Mouse (Mus musculus) heart, embryonic 11.5 days (tissue): Measurements from ENCODE around the gene Gm11555. TPM values are rescaled to one million over a fixed set of nuclear protein-coding genes. Genes with fewer than 3 reads are reported as not detected.
"Not testable (repeated sequence)": the region's sequence is repeated elsewhere in the genome, so short reads cannot be mapped to it uniquely, and the experiment has no call there.

Experiments used
- ATAC-seq: fragments of 200-750 bp; cut with Nextera tagmentation; replicated peaks from 2 replicates; pipeline ENCODE4 v1.8.0; 2017; ENCODE audit warnings: moderate library complexity; ENCODE audit not compliant: insufficient number of reproducible peaks, low FRiP score, low TSS enrichment
- H3K27ac ChIP-seq: fragments of 300-500 bp; sonication (generic); 2 replicates; pipeline ENCODE4 v1.5.1; 2014; ENCODE audit warnings: mild to moderate bottlenecking, low read depth, low read length
- H3K27me3 ChIP-seq: fragments of 300-500 bp; sonication (generic); 2 replicates; pipeline ENCODE4 v1.6.1; 2014; ENCODE audit warnings: mild to moderate bottlenecking, low read length, mixed read lengths; ENCODE audit not compliant: control insufficient read depth, insufficient read depth
- H3K36me3 ChIP-seq: fragments of 300-500 bp; sonication (generic); 2 replicates; pipeline ENCODE4 v1.6.1; 2014; ENCODE audit warnings: mild to moderate bottlenecking, low read length, moderate library complexity, mixed read lengths; ENCODE audit not compliant: control insufficient read depth, insufficient read depth
- H3K4me1 ChIP-seq: fragments of 300-500 bp; sonication (generic); 2 replicates; pipeline ENCODE4 v1.6.1; 2014; ENCODE audit warnings: low read length; ENCODE audit not compliant: control insufficient read depth, insufficient read depth
- H3K4me2 ChIP-seq: fragments of 300-500 bp; sonication (generic); 2 replicates; pipeline ENCODE4 v1.6.1; 2014; ENCODE audit warnings: mild to moderate bottlenecking, moderate library complexity
- H3K4me3 ChIP-seq: fragments of 300-500 bp; sonication (generic); 2 replicates; pipeline ENCODE4 v1.5.1; 2014; ENCODE audit warnings: low read depth, low read length
- H3K9ac ChIP-seq: fragments of 300-500 bp; sonication (generic); 2 replicates; pipeline ENCODE4 v1.6.1; 2014; ENCODE audit warnings: mild to moderate bottlenecking, low read depth, low read length, moderate library complexity
- H3K9me3 ChIP-seq: fragments of 300-500 bp; sonication (generic); replicated peaks from 2 replicates; pipeline ENCODE4 v1.6.1; 2016; ENCODE audit warnings: low read length; ENCODE audit not compliant: control insufficient read depth
- WGBS: fragments of 180-500 bp; shearing (Covaris S2); extraction: QIAGEN DNeasy Blood & Tissue Kit; methylation state at CpG from one replicate; pipeline ENCODE4 v1.1.7; 2014; ENCODE audit not compliant: insufficient replicate concordance; 5-methylcytosine and 5-hydroxymethylcytosine counted together
- polyA plus RNA-seq: library from polyadenylated mRNA; unstranded; fragments of >200 nt; fragmentation: Nextera tagmentation; extraction: Ambion mirVana; gene quantifications from 2 replicates; pipeline ENCODE4 v1.2.1, GENCODE M21; 2014

Gene Gm11555
- polyA plus RNA-seq, 1 experiment from 2014 or later, result not detected

GRCm38 (mm10) chr11:99620335-99620734 lies 29.7 kb downstream of the Gm11555 start, which contains the start of gene Gm11562:
Gm11562 (minus strand) TSS chr11:99620435.
- Histone ChIP-seq H3K9ac (no peak within 1 kb of the TSS), H3K4me1 (no peaks in the 10 kb centered on the region), H3K27me3 (no peaks in the 10 kb centered on the region), H3K9me3 (no peaks in the 10 kb centered on the region), H3K36me3 (no peaks in the 10 kb centered on the region), H3K4me2 (no peak within 1 kb of the TSS), H3K27ac (no peak within 1 kb of the TSS), H3K4me3 (no peak within 1 kb of the TSS)
- ATAC-seq, result no peak
- 76% methylated on average over 2 of the region's 2 CpGs for WGBS

GRCm38 (mm10) chr11:99614796-99615363 lies 35.2 kb downstream of the Gm11555 start, which contains the start of gene Krtap2-4:
Krtap2-4 (minus strand) TSS chr11:99614846.
- Histone ChIP-seq H3K27ac (no peak within 1 kb of the TSS), H3K9ac (no peak within 1 kb of the TSS), H3K36me3 (no peaks in the 10 kb centered on the region), H3K9me3 (no peaks in the 10 kb centered on the region), H3K4me1 (no peaks in the 10 kb centered on the region), H3K4me3 (no peak within 1 kb of the TSS), H3K27me3 (no peaks in the 10 kb centered on the region), H3K4me2 (no peak within 1 kb of the TSS)
- whole genome bisulfite sequencing, result 65% methylated on average over 3 of the region's 3 CpGs
- ATAC-seq, result no peak

GRCm38 (mm10) chr11:99610089-99610488 lies 39.9 kb downstream of the Gm11555 start, which contains the start of gene Gm11937:
Gm11937 (minus strand) TSS chr11:99610189.
- ATAC-seq, H3K9ac ChIP-seq, H3K36me3 ChIP-seq, H3K27ac ChIP-seq, H3K27me3 ChIP-seq, H3K4me3 ChIP-seq, H3K4me2 ChIP-seq, H3K4me1 ChIP-seq, H3K9me3 ChIP-seq: not testable (repeated sequence)
- 68% methylated on average over 1 of the region's 2 CpGs for WGBS

GRCm38 (mm10) chr11:99609126-99609525 lies 40.9 kb downstream of the Gm11555 start:
- Histone ChIP-seq H3K4me1 (no peaks in the 10 kb centered on the region), H3K4me3 (no peak overlapping the region), H3K27ac (no peak overlapping the region), H3K9ac (no peak overlapping the region), H3K4me2 (no peak overlapping the region), H3K36me3 (no peaks in the 10 kb centered on the region), H3K27me3 (no peaks in the 10 kb centered on the region), H3K9me3 (no peaks in the 10 kb centered on the region)
- no peak for ATAC-seq
- 52% methylated on average over 1 of the region's 1 CpGs for WGBS

GRCm38 (mm10) chr11:99603208-99603607 lies 46.8 kb downstream of the Gm11555 start, which contains the start of gene Gm11938:
Gm11938 (minus strand) TSS chr11:99603308.
- H3K36me3 ChIP-seq, H3K4me1 ChIP-seq, H3K4me2 ChIP-seq, H3K9ac ChIP-seq, ATAC-seq, H3K9me3 ChIP-seq, H3K27ac ChIP-seq, H3K27me3 ChIP-seq, H3K4me3 ChIP-seq: not testable (repeated sequence)
- 70% methylated on average over 1 of the region's 1 CpGs for WGBS

Other genes with a start within 250 kb of the Gm11555 start
- gene Krt12, start 228.0 kb downstream of the Gm11555 start, polyA plus RNA-seq, result not detected in 2 replicates
- gene Krt20, start 212.1 kb downstream of the Gm11555 start, polyA plus RNA-seq, result 3.7 and 5.4 TPM in 2 replicates
- gene Krt23, start 157.1 kb downstream of the Gm11555 start, polyA plus RNA-seq, result 0.43 and 0.51 TPM in 2 replicates
- not detected in 2 replicates for gene Krt39, start 128.9 kb downstream of the Gm11555 start, polyA plus RNA-seq
- gene Krt40, start 107.1 kb downstream of the Gm11555 start, polyA plus RNA-seq, result not detected in 2 replicates
- gene Krtap3-3, start 99.4 kb downstream of the Gm11555 start, polyA plus RNA-seq, result not detected in 2 replicates
- not detected in 2 replicates for gene Krtap3-2, start 93.4 kb downstream of the Gm11555 start, polyA plus RNA-seq
- not detected in 2 replicates for gene Gm11939, start 90.8 kb downstream of the Gm11555 start, polyA plus RNA-seq
- gene Krtap3-1, start 83.6 kb downstream of the Gm11555 start, polyA plus RNA-seq, result not detected in 2 replicates
- gene Krtap1-5, start 69.2 kb downstream of the Gm11555 start, polyA plus RNA-seq, result not detected in 2 replicates
- not detected in 2 replicates for gene Krtap1-4, start 66.6 kb downstream of the Gm11555 start, polyA plus RNA-seq
- gene Krtap1-3, start 58.9 kb downstream of the Gm11555 start, polyA plus RNA-seq, result not detected in 2 replicates
- gene Krtap9-3, start 52.1 kb downstream of the Gm11555 start, polyA plus RNA-seq, result not detected in 2 replicates
- gene Gm11938, start 46.9 kb downstream of the Gm11555 start, polyA plus RNA-seq, result not detected in 2 replicates
- gene Gm11937, start 40.0 kb downstream of the Gm11555 start, polyA plus RNA-seq, result not detected in 2 replicates
- not detected in 2 replicates for gene Krtap2-4, start 35.4 kb downstream of the Gm11555 start, polyA plus RNA-seq
- not detected in 2 replicates for gene Gm11562, start 29.8 kb downstream of the Gm11555 start, polyA plus RNA-seq
- gene Krtap4-1, start 22.0 kb downstream of the Gm11555 start, polyA plus RNA-seq, result not detected in 2 replicates
- not detected in 2 replicates for gene Krtap4-2, start 15.2 kb downstream of the Gm11555 start, polyA plus RNA-seq
- gene Krtap4-7, start 6.1 kb downstream of the Gm11555 start, polyA plus RNA-seq, result not detected in 2 replicates
- gene Gm11563, start 8.7 kb upstream of the Gm11555 start, polyA plus RNA-seq, result not detected in 2 replicates
- not detected in 2 replicates for gene Krtap4-6, start 15.7 kb upstream of the Gm11555 start, polyA plus RNA-seq
- gene Gm14190, start 40.5 kb upstream of the Gm11555 start, polyA plus RNA-seq, result not detected in 2 replicates
- gene Gm14180, start 84.1 kb upstream of the Gm11555 start, polyA plus RNA-seq, result not detected in 2 replicates
- gene Gm11595, start 122.7 kb upstream of the Gm11555 start, polyA plus RNA-seq, result not detected in 2 replicates
- gene Krtap4-8, start 130.5 kb upstream of the Gm11555 start, polyA plus RNA-seq, result not detected in 2 replicates
- gene Krtap4-9, start 135.0 kb upstream of the Gm11555 start, polyA plus RNA-seq, result not detected in 2 replicates
- not detected in 2 replicates for gene Gm11596, start 143.2 kb upstream of the Gm11555 start, polyA plus RNA-seq
- gene Gm11569, start 148.7 kb upstream of the Gm11555 start, polyA plus RNA-seq, result not detected in 2 replicates
- not detected in 2 replicates for gene Gm11554, start 154.2 kb upstream of the Gm11555 start, polyA plus RNA-seq
- gene Krtap4-13, start 159.7 kb upstream of the Gm11555 start, polyA plus RNA-seq, result not detected in 2 replicates
- gene Gm11564, start 165.4 kb upstream of the Gm11555 start, polyA plus RNA-seq, result not detected in 2 replicates
- not detected in 2 replicates for gene 2300003K06Rik, start 187.8 kb upstream of the Gm11555 start, polyA plus RNA-seq
- gene Krtap4-16, start 201.4 kb upstream of the Gm11555 start, polyA plus RNA-seq, result not detected in 2 replicates
- not detected in 2 replicates for gene Gm11568, start 207.7 kb upstream of the Gm11555 start, polyA plus RNA-seq
- gene Gm11559, start 214.2 kb upstream of the Gm11555 start, polyA plus RNA-seq, result not detected in 2 replicates
- gene Krtap9-1, start 223.2 kb upstream of the Gm11555 start, polyA plus RNA-seq, result not detected in 2 replicates
- not detected in 2 replicates for gene Gm11567, start 229.0 kb upstream of the Gm11555 start, polyA plus RNA-seq